Mouse (Mus musculus) embryonic fibroblast, embryonic 13.5 days (primary cell): ENCODE measurements around the gene Ncs1.

Source experiments
- CTCF ChIP-seq: IDR thresholded peaks from 2 replicates; pipeline ENCODE4 v1.5.1; 2011; ENCODE audit warnings: mild to moderate bottlenecking, control low read depth, low read length, moderate library complexity, borderline replicate concordance; ENCODE audit not compliant: insufficient read depth
- POLR2A ChIP-seq: IDR thresholded peaks from 2 replicates; pipeline ENCODE4 v1.6.1; 2011; ENCODE audit warnings: low read depth, mild to moderate bottlenecking, control low read depth, low read length, moderate library complexity

- TF ChIP-seq CTCF (no peak), POLR2A (no peak)
Measured at GRCm38 (mm10) chr2:31318162-31318561, 72.5 kb downstream of the Ncs1 start.
